Mouse (Mus musculus): ENCODE results near the gene Vsx2. TPM values are rescaled to one million over a fixed set of nuclear protein-coding genes. Genes with fewer than 3 reads are reported as not detected.

The Vsx2 gene
- total RNA-seq, 2 experiments from 2014 or later, result not detected

DNA sequence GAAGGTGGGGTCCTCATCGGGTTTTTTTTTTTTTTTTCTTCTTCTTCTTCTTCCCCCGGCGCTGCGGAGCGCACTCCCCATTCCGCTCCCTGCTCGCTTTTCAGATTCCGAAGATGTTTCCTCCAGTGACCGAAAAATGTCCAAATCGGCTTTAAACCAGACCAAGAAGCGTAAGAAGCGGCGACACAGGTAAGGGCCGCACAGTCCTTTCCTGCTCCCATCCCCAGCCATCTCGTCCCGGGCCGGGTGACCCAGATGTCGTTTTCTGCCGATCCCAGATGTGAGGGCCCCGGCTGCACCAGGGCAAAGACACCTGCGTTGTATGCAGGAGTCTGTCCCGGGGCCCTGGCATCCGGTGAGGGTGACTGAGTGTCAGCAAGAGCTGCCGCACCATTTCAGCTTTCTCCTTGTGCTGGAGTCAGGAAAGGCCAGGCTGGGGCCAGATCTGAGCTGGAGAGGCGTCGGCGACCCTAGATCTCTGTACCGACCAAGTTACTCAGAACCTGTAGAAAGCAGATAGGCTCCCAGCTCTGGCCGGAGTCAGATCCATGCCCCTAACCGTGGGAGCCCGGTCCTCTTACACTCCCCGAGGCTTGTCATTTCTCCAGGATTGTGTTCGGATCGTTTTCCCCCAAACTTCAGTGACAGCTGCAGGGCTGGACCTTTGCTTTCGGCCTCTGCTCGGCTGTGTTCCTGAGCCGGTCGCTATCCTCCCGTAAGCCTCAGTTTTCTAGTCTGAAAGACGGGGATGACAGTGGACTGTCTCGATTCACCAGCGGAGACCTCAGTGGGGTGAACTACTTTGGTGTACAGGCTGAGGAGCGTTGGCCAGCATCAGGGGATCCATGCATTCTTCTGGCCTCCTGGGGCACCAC, 2.1 kb downstream of the Vsx2 start:
- no peak for ATAC-seq (ENCODE audit: poor library complexity, severe bottlenecking)

DNA sequence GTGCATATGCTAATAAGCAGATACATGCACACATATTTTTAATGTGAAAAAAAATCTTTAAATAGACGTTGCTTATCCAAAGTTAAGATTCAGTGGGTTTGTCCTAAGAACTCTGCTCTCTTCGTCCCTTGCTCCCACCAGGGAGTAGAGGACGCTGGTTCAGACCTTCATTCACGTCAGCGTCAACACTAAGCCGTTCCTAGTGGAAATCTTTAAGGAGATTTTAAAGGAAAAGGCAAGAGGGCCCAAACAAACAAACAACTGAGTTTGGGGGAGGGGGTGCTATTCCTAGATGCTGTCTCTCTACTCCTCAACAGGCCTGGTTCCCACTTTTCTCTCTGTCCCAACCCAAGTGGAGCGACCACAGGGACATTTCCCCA, 2.8 kb downstream of the Vsx2 start:
- no peak for ATAC-seq (ENCODE audit: poor library complexity, severe bottlenecking)

DNA sequence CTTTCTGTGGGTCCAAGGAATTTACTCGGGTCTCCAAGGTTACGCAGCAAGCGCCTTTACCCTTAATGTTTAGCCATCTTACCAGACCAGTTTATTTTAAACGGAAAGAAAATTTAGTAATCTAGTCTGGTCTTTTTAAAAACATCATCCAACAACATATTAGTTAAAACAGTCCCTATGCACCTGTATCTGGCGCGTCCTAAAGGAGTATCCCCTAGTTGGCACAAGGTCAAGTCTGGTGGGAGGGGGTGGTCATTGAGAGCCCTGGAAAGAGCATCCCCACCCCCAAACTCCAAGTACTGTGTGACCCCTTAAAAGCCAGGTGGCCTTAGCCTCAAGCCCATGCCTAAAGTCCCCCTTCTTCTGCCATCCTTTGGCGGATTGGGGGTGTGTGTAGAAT, 3.5 kb downstream of the Vsx2 start:
- ATAC-seq (ENCODE audit: poor library complexity, severe bottlenecking), result no peak

DNA sequence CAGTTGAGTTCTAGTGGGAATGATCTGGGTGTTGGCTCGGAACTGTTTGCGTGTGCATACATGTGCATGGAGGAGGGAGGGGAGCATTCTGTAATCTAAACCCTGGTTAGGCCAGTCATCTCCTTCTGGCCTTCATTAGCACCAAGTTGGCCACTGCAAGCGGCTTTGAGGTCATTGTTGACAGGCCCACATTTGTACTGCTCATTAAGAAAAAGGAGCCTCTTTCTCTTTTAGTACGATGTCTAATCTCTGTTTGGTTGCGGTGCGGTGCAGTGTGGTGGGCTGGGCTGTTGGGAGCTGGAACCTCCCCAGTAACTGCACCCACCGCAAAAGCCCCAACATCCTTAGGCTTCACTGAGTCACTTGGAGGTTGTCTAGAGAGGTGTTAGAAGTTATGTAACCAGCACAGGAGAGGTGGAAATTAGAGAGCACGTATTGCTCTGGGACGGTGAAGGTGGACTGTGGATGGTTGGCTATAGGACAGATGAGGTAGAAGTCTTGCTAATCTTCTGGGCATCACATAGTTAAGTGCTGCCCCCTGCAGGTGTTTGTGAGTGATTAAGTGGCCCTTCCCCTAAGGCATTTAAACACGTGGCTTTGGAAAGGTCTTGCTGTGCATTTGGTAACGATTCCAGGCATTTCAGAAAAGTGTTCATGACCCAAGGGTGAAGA, 8.3 kb downstream of the Vsx2 start:
- no peak for ATAC-seq (ENCODE audit: poor library complexity, severe bottlenecking)

DNA sequence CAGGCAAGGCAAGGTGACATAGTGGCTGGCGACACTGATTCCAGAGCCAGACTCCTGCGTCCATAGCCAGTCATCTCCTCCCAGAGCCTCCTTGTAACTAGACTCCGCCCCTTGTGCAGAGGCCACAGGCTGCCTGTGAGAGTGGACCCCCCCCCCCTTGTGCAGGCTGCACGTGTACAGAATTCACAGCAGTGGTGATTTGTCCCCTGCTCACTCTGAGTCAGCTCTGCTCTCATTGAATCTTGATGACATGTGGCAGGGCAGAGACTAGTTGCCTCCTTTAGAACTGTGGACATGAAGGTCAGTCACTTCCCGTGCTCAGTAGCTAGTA, 8.8 kb downstream of the Vsx2 start:
- no peak for ATAC-seq (ENCODE audit: poor library complexity, severe bottlenecking)

DNA sequence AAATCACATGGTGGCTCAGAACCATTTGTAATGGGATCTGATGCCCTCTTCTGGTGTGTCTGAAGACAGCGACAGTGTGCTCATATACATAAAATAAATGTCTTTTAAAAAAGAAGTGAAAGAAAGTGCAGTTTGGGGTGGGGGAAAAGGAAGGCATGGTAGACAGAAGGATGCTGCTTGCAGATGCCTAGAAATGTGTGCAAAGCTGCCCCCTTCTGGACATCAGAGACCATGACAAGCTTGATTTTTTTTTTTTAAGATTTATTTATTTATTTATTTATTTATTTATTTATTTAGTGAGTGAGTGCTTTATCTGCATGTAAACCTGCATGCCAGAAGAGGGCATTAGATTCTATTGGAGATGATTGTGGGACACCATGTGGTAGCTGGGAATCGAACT, 11.7 kb downstream of the Vsx2 start:
- no peak for ATAC-seq (ENCODE audit: poor library complexity, severe bottlenecking)

GRCm38 (mm10) chr12:84589825-84590761, 20.5 kb downstream of the Vsx2 start:
- ATAC-seq (ENCODE audit: poor library complexity, severe bottlenecking), result peak; percentile 99

GRCm38 (mm10) chr12:84598324-84598723, 28.8 kb downstream of the Vsx2 start:
- no peak for ATAC-seq (ENCODE audit: poor library complexity, severe bottlenecking)

DNA sequence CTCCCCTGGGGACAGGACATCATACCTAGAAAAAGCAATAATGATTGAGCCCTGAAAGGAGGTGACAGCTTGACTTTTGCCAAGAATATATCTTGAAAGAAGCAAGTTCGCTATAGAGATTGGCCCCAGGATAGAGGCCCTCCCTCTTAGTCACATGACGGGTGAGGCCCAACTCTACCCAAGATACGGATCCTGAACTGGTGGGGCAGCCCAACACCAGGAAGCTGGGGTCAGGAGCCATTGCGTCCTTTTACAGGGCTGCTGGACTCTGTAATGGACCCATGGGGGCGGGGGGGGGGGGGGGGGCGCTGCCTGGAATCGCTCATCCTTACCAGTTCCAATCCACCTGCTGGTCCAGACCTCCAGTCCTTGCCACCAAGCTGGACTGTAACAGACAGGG, 34.4 kb downstream of the Vsx2 start:
- ATAC-seq (ENCODE audit: poor library complexity, severe bottlenecking), result no peak

DNA sequence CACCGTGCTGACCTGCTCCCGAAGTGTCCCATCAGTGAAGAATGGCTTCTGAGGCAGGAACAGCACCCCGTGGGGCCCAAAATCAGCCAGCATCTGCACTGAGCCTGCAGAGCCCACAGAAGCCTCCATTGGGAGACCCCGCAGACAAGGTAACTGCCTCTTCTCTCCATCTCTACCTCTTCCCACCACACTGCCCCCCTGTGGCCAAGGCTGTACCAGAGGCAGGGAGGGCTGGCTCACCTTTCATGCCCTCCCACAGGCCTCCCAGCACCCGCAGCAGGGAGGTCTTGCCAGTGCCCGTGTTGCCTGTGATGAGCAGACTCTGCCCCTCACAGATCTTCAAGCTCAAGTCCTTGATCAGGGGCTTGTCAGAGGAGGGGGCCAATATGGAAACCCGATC, 36.3 kb downstream of the Vsx2 start:
- no peak for ATAC-seq (ENCODE audit: poor library complexity, severe bottlenecking)

DNA sequence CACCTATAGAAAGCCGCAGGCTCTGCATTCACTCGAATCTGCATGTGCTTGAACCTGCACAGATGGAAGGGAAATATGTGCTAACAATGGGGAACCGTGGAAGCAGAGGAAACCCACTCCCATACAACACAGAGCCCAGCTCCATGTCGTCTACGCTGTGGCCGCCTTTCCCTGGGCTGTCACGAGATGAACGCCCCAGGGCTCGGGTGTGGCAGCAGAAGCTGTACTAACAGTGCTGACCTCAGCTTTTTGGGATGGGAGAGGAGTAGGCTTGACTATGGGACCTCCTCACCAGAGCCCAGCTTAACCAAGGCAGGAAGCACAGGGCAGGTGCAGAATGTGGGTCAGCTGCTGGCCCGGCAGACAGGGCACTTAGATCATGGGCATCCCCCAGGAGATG, 42.2 kb downstream of the Vsx2 start:
- no peak for ATAC-seq (ENCODE audit: poor library complexity, severe bottlenecking)

- ATAC-seq (ENCODE audit: poor library complexity, severe bottlenecking), result no peak
Observed at GRCm38 (mm10) chr12:84612518-84612917, 43.0 kb downstream of the Vsx2 start.

DNA sequence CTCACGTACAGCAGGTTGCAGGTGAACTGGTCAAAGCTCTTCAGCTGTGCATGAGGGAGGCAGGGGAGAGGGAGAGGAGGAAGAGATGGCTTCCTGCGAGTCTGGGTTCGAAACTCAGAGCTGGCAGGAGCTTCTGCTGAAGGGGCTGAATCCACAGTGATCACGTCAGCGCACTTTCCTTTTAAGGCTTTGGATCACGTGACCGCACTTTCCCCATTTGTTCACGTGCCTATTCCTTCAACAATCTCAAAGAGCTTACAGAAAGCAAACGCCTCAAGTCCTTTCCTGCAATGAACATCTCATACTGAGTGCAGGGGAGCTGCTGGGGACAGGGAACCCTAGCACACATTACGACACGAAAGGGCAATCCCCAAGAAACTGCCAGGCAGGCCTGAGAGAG, 44.4 kb downstream of the Vsx2 start:
- ATAC-seq (ENCODE audit: poor library complexity, severe bottlenecking), result no peak

GRCm38 (mm10) chr12:84614524-84614923, 45.0 kb downstream of the Vsx2 start:
- no peak for ATAC-seq (ENCODE audit: poor library complexity, severe bottlenecking)

- ATAC-seq (ENCODE audit: poor library complexity, severe bottlenecking), result peak; percentile 100
Observed at GRCm38 (mm10) chr12:84616977-84617630, 47.5 kb downstream of the Vsx2 start, which contains the start of gene Abcd4. Gene Abcd4 (minus strand): TSS chr12:84617413.

DNA sequence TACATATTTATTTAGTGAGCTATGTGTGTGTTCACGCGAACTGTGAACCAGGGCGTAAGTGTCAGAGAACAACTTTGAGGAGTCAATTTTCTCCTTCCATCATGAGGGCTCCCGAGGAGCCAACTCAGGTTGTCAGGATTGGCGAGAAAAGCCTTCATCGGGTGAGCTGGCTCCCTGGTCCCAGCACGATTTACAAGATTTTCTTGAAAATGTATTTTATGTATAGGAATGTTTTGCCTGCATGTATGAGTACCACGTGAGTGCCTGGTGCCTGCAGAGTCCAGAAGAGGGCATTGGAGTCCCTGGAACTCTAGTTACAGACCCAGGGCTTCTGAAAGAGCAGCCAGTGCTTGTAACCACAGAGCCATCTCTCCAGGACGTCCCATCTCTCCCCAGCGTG, 48.1 kb downstream of the Vsx2 start:
- peak; percentile 30 for ATAC-seq (ENCODE audit: poor library complexity, severe bottlenecking)

DNA sequence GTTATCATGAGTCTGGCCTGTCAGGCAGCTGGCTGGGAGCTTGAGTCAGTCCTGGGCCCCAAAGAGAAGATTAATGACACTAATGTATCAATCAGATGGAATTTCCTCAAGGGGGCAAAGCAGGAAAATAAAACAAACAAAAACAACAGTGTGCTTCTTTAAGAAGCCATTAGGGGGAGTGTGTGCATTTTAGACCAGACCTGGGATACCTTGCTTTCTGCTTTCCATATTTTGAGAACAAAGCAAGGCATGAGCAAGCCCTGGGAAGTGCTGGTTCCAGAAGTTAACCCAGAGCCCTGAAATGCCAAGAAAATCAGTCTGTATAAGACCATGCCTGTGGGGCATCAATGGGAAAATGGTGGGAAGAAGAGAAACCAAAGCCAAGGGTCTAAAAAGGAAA, 51.4 kb downstream of the Vsx2 start:
- no peak for ATAC-seq (ENCODE audit: poor library complexity, severe bottlenecking)

GRCm38 (mm10) chr12:84624601-84625000, 55.0 kb downstream of the Vsx2 start:
- ATAC-seq (ENCODE audit: poor library complexity, severe bottlenecking), result no peak

- no peak for ATAC-seq (ENCODE audit: poor library complexity, severe bottlenecking)
Observed at GRCm38 (mm10) chr12:84625116-84625515, 55.6 kb downstream of the Vsx2 start.

GRCm38 (mm10) chr12:84631867-84632266, 62.3 kb downstream of the Vsx2 start:
- no peak for ATAC-seq (ENCODE audit: poor library complexity, severe bottlenecking)

DNA sequence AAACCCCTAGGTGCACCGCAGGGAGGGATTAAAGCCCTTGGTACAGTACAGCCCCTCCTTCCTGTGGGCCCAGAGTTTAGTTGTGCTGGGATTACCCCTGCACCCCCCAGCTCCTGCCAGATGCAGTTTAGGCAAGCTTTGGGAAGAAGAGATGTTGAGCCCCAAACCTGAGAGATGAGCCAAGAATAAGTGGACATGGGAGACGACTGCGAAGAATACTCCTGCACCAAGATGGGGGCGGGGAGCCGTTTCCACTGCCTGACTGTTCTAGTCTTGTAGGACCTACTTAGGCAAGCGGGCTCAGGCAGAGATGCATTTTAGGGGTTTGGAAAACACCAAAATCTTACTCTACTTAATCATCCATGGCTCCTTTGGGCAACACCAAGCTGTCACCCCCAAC, 70.7 kb downstream of the Vsx2 start:
- ATAC-seq (ENCODE audit: poor library complexity, severe bottlenecking), result no peak
